Mouse (Mus musculus): ENCODE measurements at regions not wholly inside any gene's neighbourhood (a gene's known extent, or its start where the extent isn't known, plus 50 kb on each side); places are given as distances from the start of the nearest gene placed in this dataset.

GRCm38 (mm10) chrX:16421159-16421558 is 101.5 kb upstream of the Cypt1 start:
- peak in 1 of 2 experiments; percentile 6 for DNase-seq (ENCODE audit: low spot score in 2 of 2)

GRCm38 (mm10) chrX:16421663-16422062 is 101.0 kb upstream of the Cypt1 start:
- DNase-seq (ENCODE audit: low spot score in 2 of 2) = no peak

GRCm38 (mm10) chrX:16438088-16438487 is 84.6 kb upstream of the Cypt1 start:
- DNase-seq (ENCODE audit: low spot score in 2 of 2) = peak in 1 of 2 experiments; percentile 13

GRCm38 (mm10) chrX:16450496-16451078 is 72.1 kb upstream of the Cypt1 start:
- peak; percentile 37 to 43 for DNase-seq (ENCODE audit: low spot score in 2 of 2)
